Mouse (Mus musculus) thymus, postnatal 4 days (tissue): ENCODE data around the gene Gm9745.
"Not testable (repeated sequence)": the region's sequence is repeated elsewhere in the genome, so short reads cannot be mapped to it uniquely, and the experiment has no call there.

Source experiments
- DNase-seq: peaks from one replicate; pipeline ENCODE4 v3.0.0; 2021

Gene Gm9745

GRCm38 (mm10) chr13:8948131-8948530 is at the start of gene Gm9745:
Gene Gm9745 (minus strand): TSS chr13:8948231.
- not testable (repeated sequence) for DNase-seq

GRCm38 (mm10) chr13:8997221-8997620 is 49.2 kb upstream of the Gm9745 start:
- DNase-seq: peak; percentile 5

GRCm38 (mm10) chr13:8995990-8996786 is 48.2 kb upstream of the Gm9745 start, which contains the start of gene Gtpbp4:
Gene Gtpbp4 (minus strand): TSS chr13:8996083.
- peak; percentile 96 for DNase-seq

GRCm38 (mm10) chr13:8995159-8995989 is 47.3 kb upstream of the Gm9745 start:
- no peak for DNase-seq

GRCm38 (mm10) chr13:8992231-8992630 is 44.2 kb upstream of the Gm9745 start:
- DNase-seq: no peak

- DNase-seq: no peak
Observed at GRCm38 (mm10) chr13:8972972-8973371, 24.9 kb upstream of the Gm9745 start.

- DNase-seq: no peak
Observed at GRCm38 (mm10) chr13:8972369-8972768, 24.3 kb upstream of the Gm9745 start.

- no peak for DNase-seq
Observed at GRCm38 (mm10) chr13:8967742-8968141, 19.7 kb upstream of the Gm9745 start.

GRCm38 (mm10) chr13:8965224-8965623 is 17.2 kb upstream of the Gm9745 start:
- no peak for DNase-seq

GRCm38 (mm10) chr13:8962266-8962665 is 14.2 kb upstream of the Gm9745 start:
- not testable (repeated sequence) for DNase-seq

- not testable (repeated sequence) for DNase-seq
Observed at GRCm38 (mm10) chr13:8961128-8961888, 13.3 kb upstream of the Gm9745 start.

GRCm38 (mm10) chr13:8959554-8959953 is 11.5 kb upstream of the Gm9745 start:
- not testable (repeated sequence) for DNase-seq

- not testable (repeated sequence) for DNase-seq
Observed at GRCm38 (mm10) chr13:8959058-8959457, 11.0 kb upstream of the Gm9745 start.

- DNase-seq: not testable (repeated sequence)
Observed at GRCm38 (mm10) chr13:8956873-8957272, 8.8 kb upstream of the Gm9745 start.

GRCm38 (mm10) chr13:8955127-8955526 is 7.1 kb upstream of the Gm9745 start:
- DNase-seq: not testable (repeated sequence)

GRCm38 (mm10) chr13:8952563-8952962 is 4.5 kb upstream of the Gm9745 start, which contains the start of gene Idi2:
Gene Idi2 (plus strand): TSS chr13:8952863.
- DNase-seq: not testable (repeated sequence)

- DNase-seq: not testable (repeated sequence)
Observed at GRCm38 (mm10) chr13:8943828-8944227, 4.2 kb downstream of the Gm9745 start.

- not testable (repeated sequence) for DNase-seq
Observed at GRCm38 (mm10) chr13:8941701-8942100, 6.3 kb downstream of the Gm9745 start.

- not testable (repeated sequence) for DNase-seq
Observed at GRCm38 (mm10) chr13:8941110-8941509, 6.9 kb downstream of the Gm9745 start.

- DNase-seq: not testable (repeated sequence)
Observed at GRCm38 (mm10) chr13:8937611-8938140, 10.4 kb downstream of the Gm9745 start.

- DNase-seq: no peak
Observed at GRCm38 (mm10) chr13:8933499-8933898, 14.5 kb downstream of the Gm9745 start.

GRCm38 (mm10) chr13:8913890-8914289 is 34.1 kb downstream of the Gm9745 start:
- DNase-seq: not testable (repeated sequence)
